In the genomic region with DNA sequence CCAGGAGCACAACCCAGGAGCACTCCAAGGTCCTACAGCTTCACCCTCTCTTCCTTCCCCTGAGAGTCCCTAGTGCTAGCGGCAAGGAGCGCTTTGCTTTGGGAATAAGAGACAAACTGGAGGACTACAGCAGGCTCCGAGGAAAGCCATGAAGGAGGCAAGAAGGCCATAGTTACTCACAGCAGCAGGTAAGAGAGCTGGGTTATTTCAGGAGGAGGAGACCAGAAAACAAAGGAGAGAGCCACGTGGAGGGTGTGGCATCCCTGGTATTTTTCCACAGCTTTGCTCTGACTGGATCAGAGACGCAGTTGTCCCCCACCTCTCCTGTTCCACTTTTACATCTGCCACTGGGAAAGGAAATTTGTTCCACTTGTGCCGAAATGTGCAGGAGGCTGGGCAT, we compare ENCODE assay signal across 10 mouse cellular contexts. TPM values are rescaled to one million over a fixed set of nuclear protein-coding genes. Genes with fewer than 3 reads are reported as not detected.
A peak's percentile ranks its signal among the peaks of the same experiment; 100 is the strongest.
DNase-seq lines count a peak whose midpoint lies in the region; ATAC-seq and TF ChIP-seq lines count a peak whose summit lies in the region.
"Had no signal": no experiment of that assay in that cellular context is flagged by ENCODE, and none has a peak within 500 bp of the region (broad histone marks: within the 10 kb centered on the region; RNA-seq: fewer than 3 reads in every experiment).

No protein-coding gene starts in this region.

- H3K4me2 ChIP-seq in midbrain, embryonic 11.5 days, result no peak overlapping the region
- H3K4me2 ChIP-seq in midbrain, postnatal 0 days (ENCODE audit: low read depth, low read length, poor library complexity, severe bottlenecking), result no peak overlapping the region
- H3K4me2 ChIP-seq in kidney, embryonic 15.5 days, result no peak overlapping the region; the same call in 1 of the 2 replicates
- H3K4me2 ChIP-seq in stomach, postnatal 0 days (replicated peaks; ENCODE audit: low read depth), result no peak overlapping the region
- H3K4me2 ChIP-seq: neural tube, embryonic 13.5 days had no signal

- DNase-seq in gastrocnemius, adult 2 months, result peak; percentile 30
- no peak for DNase-seq in gastrocnemius, postnatal 36 days
- peak; percentile 80 for DNase-seq in midbrain, embryonic 11.5 days (ENCODE audit: low spot score, missing footprints)
- DNase-seq in midbrain, postnatal 0 days (ENCODE audit: low spot score), result no peak
- DNase-seq in stomach, postnatal 0 days (ENCODE audit: low spot score), result peak; percentile 53
- no peak for DNase-seq in thymus, adult 2 months
- no peak for DNase-seq in c-Kit-positive CD71-positive TER-119-positive erythroid progenitor cells, embryonic 14.5 days (ENCODE audit: low spot score)
- DNase-seq: gastrocnemius, postnatal 25 days had no signal

- H3K4me3 ChIP-seq in gastrocnemius, adult 2 months, result peak overlapping the region; percentile 33
- H3K4me3 ChIP-seq in midbrain, embryonic 11.5 days (ENCODE audit: low read depth, low read length), result no peak overlapping the region
- H3K4me3 ChIP-seq in midbrain, postnatal 0 days (ENCODE audit: low read depth, low read length), result no peak overlapping the region
- no peak overlapping the region for H3K4me3 ChIP-seq in kidney, embryonic 15.5 days (replicated peaks)
- H3K4me3 ChIP-seq in stomach, postnatal 0 days (ENCODE audit: low read depth, low read length), result no peak overlapping the region
- no peak overlapping the region for H3K4me3 ChIP-seq in thymus, adult 2 months (ENCODE audit: control insufficient read depth, insufficient read depth, low read length)
- H3K4me3 ChIP-seq: neural tube, embryonic 13.5 days had no signal

- TF ChIP-seq CTCF in gastrocnemius, adult 2 months (IDR thresholded peaks at IDR 0.05), result no peak
- TF ChIP-seq CTCF in midbrain, postnatal 0 days (IDR thresholded peaks at IDR 0.05), result no peak
- TF ChIP-seq CTCF in stomach, postnatal 0 days (IDR thresholded peaks at IDR 0.05; ENCODE audit: low read depth), result no peak
- no peak for TF ChIP-seq CTCF in thymus, adult 2 months (IDR thresholded peaks at IDR 0.05; ENCODE audit: borderline replicate concordance, control insufficient read depth, extremely low read depth, insufficient read depth, low read length, poor library complexity)

- H3K9ac ChIP-seq in midbrain, embryonic 11.5 days (ENCODE audit: low read length), result no peak overlapping the region
- H3K9ac ChIP-seq in midbrain, postnatal 0 days (replicated peaks; ENCODE audit: low read length, poor library complexity, severe bottlenecking), result no peak overlapping the region
- no peak overlapping the region for H3K9ac ChIP-seq in kidney, embryonic 15.5 days
- H3K9ac ChIP-seq in stomach, postnatal 0 days (ENCODE audit: low read length), result no peak overlapping the region
- H3K9ac ChIP-seq: neural tube, embryonic 13.5 days had no signal

- no peak for ATAC-seq in midbrain, embryonic 11.5 days (ENCODE audit: low FRiP score)
- no peak for ATAC-seq in midbrain, postnatal 0 days (ENCODE audit: low FRiP score)
- no peak for ATAC-seq in kidney, embryonic 15.5 days (replicated peaks; ENCODE audit: low FRiP score)
- ATAC-seq in stomach, postnatal 0 days (ENCODE audit: low FRiP score, low TSS enrichment), result no peak; the same call in 1 of the 2 replicates

- TF ChIP-seq EP300 in stomach, postnatal 0 days (optimal IDR thresholded peaks at IDR 0.05), result no peak

- peak overlapping the region; percentile 87 for H3K27ac ChIP-seq in gastrocnemius, adult 2 months
- no peak overlapping the region for H3K27ac ChIP-seq in midbrain, embryonic 11.5 days (ENCODE audit: low read depth, low read length)
- no peak overlapping the region for H3K27ac ChIP-seq in midbrain, postnatal 0 days (ENCODE audit: low read depth, low read length)
- H3K27ac ChIP-seq in kidney, embryonic 15.5 days, result peak overlapping the region; percentile 88
- H3K27ac ChIP-seq in stomach, postnatal 0 days (replicated peaks), result peak overlapping the region; percentile 63
- no peak overlapping the region for H3K27ac ChIP-seq in thymus, adult 2 months (ENCODE audit: control insufficient read depth, insufficient read depth, low read length)
- H3K27ac ChIP-seq: neural tube, embryonic 13.5 days had no signal

- 60% methylated on average over 6 of the region's 6 CpGs for WGBS in midbrain, embryonic 11.5 days
- 65% methylated on average over 6 of the region's 6 CpGs for WGBS in midbrain, postnatal 0 days
- WGBS in kidney, embryonic 15.5 days, result 58% methylated on average over 6 of the region's 6 CpGs
- WGBS in stomach, postnatal 0 days, result 45% methylated on average over 6 of the region's 6 CpGs
- WGBS in thymus, adult 2 months, result 82% methylated on average over 6 of the region's 6 CpGs

- H3K36me3 ChIP-seq in midbrain, embryonic 11.5 days (ENCODE audit: control insufficient read depth, insufficient read depth, low read length), result no peaks in the 10 kb centered on the region
- H3K36me3 ChIP-seq in midbrain, postnatal 0 days (ENCODE audit: insufficient read depth, low read length), result no peaks in the 10 kb centered on the region
- no peaks in the 10 kb centered on the region for H3K36me3 ChIP-seq in kidney, embryonic 15.5 days
- H3K36me3 ChIP-seq in stomach, postnatal 0 days (ENCODE audit: control insufficient read depth, insufficient read depth, low read length), result no peaks in the 10 kb centered on the region
- H3K36me3 ChIP-seq in thymus, adult 2 months (ENCODE audit: control insufficient read depth, insufficient read depth, low read length), result no peaks in the 10 kb centered on the region
- H3K36me3 ChIP-seq: neural tube, embryonic 13.5 days had no signal

- intact Hi-C loops in gastrocnemius, adult 2 months (cut with DNase I), result no loop called here
- intact Hi-C loops in gastrocnemius, postnatal 36 days (cut with DNase I), result no loop called here

- TF ChIP-seq POLR2A in thymus, adult 2 months (IDR thresholded peaks at IDR 0.05; ENCODE audit: control insufficient read depth, extremely low read depth, insufficient read depth, low read length, poor library complexity), result no peak

- H3K4me1 ChIP-seq in midbrain, embryonic 11.5 days (ENCODE audit: control insufficient read depth, insufficient read depth, low read length), result 0 out of 2 replicates have a peak, but pooled peaks cover 2% of the 10 kb centered on the region
- H3K4me1 ChIP-seq in midbrain, postnatal 0 days (ENCODE audit: insufficient read depth, low read length), result no peaks in the 10 kb centered on the region
- peaks cover 57% of the 10 kb centered on the region for H3K4me1 ChIP-seq in kidney, embryonic 15.5 days
- peaks cover 3% of the 10 kb centered on the region; the same call in 1 of the 2 replicates for H3K4me1 ChIP-seq in stomach, postnatal 0 days (replicated peaks; ENCODE audit: control insufficient read depth, insufficient read depth)
- no peaks in the 10 kb centered on the region for H3K4me1 ChIP-seq in thymus, adult 2 months (replicated peaks; ENCODE audit: control insufficient read depth, insufficient read depth, low read length)

- no peaks in the 10 kb centered on the region for H3K27me3 ChIP-seq in midbrain, embryonic 11.5 days (ENCODE audit: control insufficient read depth, insufficient read depth, low read length)
- H3K27me3 ChIP-seq in midbrain, postnatal 0 days (ENCODE audit: insufficient read depth, low read length), result no peaks in the 10 kb centered on the region
- no peaks in the 10 kb centered on the region for H3K27me3 ChIP-seq in kidney, embryonic 15.5 days
- H3K27me3 ChIP-seq in stomach, postnatal 0 days (ENCODE audit: control insufficient read depth, insufficient read depth, low read length), result no peaks in the 10 kb centered on the region
- H3K27me3 ChIP-seq in thymus, adult 2 months (ENCODE audit: control insufficient read depth, insufficient read depth, low read length), result no peaks in the 10 kb centered on the region
- H3K27me3 ChIP-seq: neural tube, embryonic 13.5 days had no signal

- no peaks in the 10 kb centered on the region for H3K9me3 ChIP-seq in midbrain, embryonic 11.5 days (ENCODE audit: control insufficient read depth, low read length)
- H3K9me3 ChIP-seq in midbrain, postnatal 0 days (ENCODE audit: low read length), result no peaks in the 10 kb centered on the region
- no peaks in the 10 kb centered on the region for H3K9me3 ChIP-seq in kidney, embryonic 15.5 days (replicated peaks)
- no peaks in the 10 kb centered on the region for H3K9me3 ChIP-seq in stomach, postnatal 0 days (ENCODE audit: control insufficient read depth, low read length)
- H3K9me3 ChIP-seq: neural tube, embryonic 13.5 days had no signal

RNA-seq across cellular contexts. Expression of gene Cyb5b, which starts 16.6 kb away (rescaled TPM):
- total RNA-seq in gastrocnemius, adult 2 months (2021), result 10 to 100 TPM; 33.2 to 36.3 TPM
- 10 to 100 TPM; 29.6 to 30.8 TPM for total RNA-seq in gastrocnemius, postnatal 36 days (2021)
- polyA plus RNA-seq in midbrain, embryonic 11.5 days (2014; fragmentation: Nextera tagmentation; extraction: Ambion mirVana), result 177 and 192 TPM in 2 replicates
- 103 and 120 TPM in 2 replicates for total RNA-seq in midbrain, postnatal 0 days (2014; rRNA removed)
- polyA plus RNA-seq in midbrain, postnatal 0 days (2015; fragmentation: Nextera tagmentation; extraction: Ambion mirVana), result 89.7 and 91.4 TPM in 2 replicates
- polyA plus RNA-seq in kidney, embryonic 15.5 days (2015; fragmentation: Nextera tagmentation; extraction: Ambion mirVana), result 131 and 133 TPM in 2 replicates
- polyA plus RNA-seq in stomach, postnatal 0 days (2015; fragmentation: Nextera tagmentation; extraction: Ambion mirVana), result 52.6 and 52.9 TPM in 2 replicates
- 62.1 and 65.6 TPM in 2 replicates for polyA plus RNA-seq in thymus, adult 2 months (2012; rRNA removed)

RNA-seq across cellular contexts. Expression of gene Terf2, which starts 37.5 kb away (rescaled TPM):
- 10 to 100 TPM; 14.7 to 15.1 TPM for total RNA-seq in gastrocnemius, adult 2 months (2021)
- 10 to 100 TPM in 1 of 2 experiments, 1 to 10 TPM in 1; 8.6 to 11.4 TPM for total RNA-seq in gastrocnemius, postnatal 36 days (2021)
- polyA plus RNA-seq in midbrain, embryonic 11.5 days (2014; fragmentation: Nextera tagmentation; extraction: Ambion mirVana), result 16.4 and 16.6 TPM in 2 replicates
- total RNA-seq in midbrain, postnatal 0 days (2014; rRNA removed), result 20.4 and 22.7 TPM in 2 replicates
- polyA plus RNA-seq in midbrain, postnatal 0 days (2015; fragmentation: Nextera tagmentation; extraction: Ambion mirVana), result 24.1 and 25.7 TPM in 2 replicates
- 17.5 and 18.2 TPM in 2 replicates for polyA plus RNA-seq in kidney, embryonic 15.5 days (2015; fragmentation: Nextera tagmentation; extraction: Ambion mirVana)
- 12.1 and 12.7 TPM in 2 replicates for polyA plus RNA-seq in stomach, postnatal 0 days (2015; fragmentation: Nextera tagmentation; extraction: Ambion mirVana)
- 30.9 and 31.5 TPM in 2 replicates for polyA plus RNA-seq in thymus, adult 2 months (2012; rRNA removed)

Comparison
In these comparisons a context has a peak if more than half of its experiments do, and no peak if none do; other contexts are left out.
1. DNase-seq: peak in gastrocnemius, adult 2 months (single experiment), midbrain, embryonic 11.5 days (single experiment) and stomach, postnatal 0 days (single experiment); none in gastrocnemius, postnatal 36 days (0 of 2), midbrain, postnatal 0 days (single experiment), thymus, adult 2 months (single experiment) and c-Kit-positive CD71-positive TER-119-positive erythroid progenitor cells, embryonic 14.5 days (single experiment).
2. H3K27ac ChIP-seq: peak in gastrocnemius, adult 2 months (single experiment), kidney, embryonic 15.5 days (single experiment) and stomach, postnatal 0 days (single experiment); none in midbrain, embryonic 11.5 days (single experiment), midbrain, postnatal 0 days (single experiment) and thymus, adult 2 months (single experiment).